Mouse (Mus musculus) gastrocnemius, postnatal 14 days (tissue): ENCODE data around the gene Ppp5c. TPM values are rescaled to one million over a fixed set of nuclear protein-coding genes. Genes with fewer than 3 reads are reported as not detected.
"Not testable (repeated sequence)": the region's sequence is repeated elsewhere in the genome, so short reads cannot be mapped to it uniquely, and the experiment has no call there.

Experiments used
- DNase-seq: peaks from one replicate; pipeline ENCODE4 v3.0.0; 2021; ENCODE audit warnings: mixed read lengths
- intact Hi-C: fragments of 180-260 bp; cut with DNase I; formaldehyde crosslinking; loops from one replicate; pipeline ENCODE4 v1.15.1; 2025; ENCODE audit warnings: low total_unique reads
- long read RNA-seq, 2 experiments: library from polyadenylated mRNA; stranded (forward); transcript quantifications; one replicate each; pipeline ENCODE4 v2.0.0; 2021
- total RNA-seq, 2 experiments: library from RNA; stranded (reverse); gene quantifications; 2 replicates each; pipeline ENCODE4 v1.2.3; 2021

The Ppp5c gene
- 10 to 100 TPM; 56.3 to 67.8 TPM for total RNA-seq
- long read RNA-seq, experiment 1, transcript Ppp5c-201 (13 exons, 2,072 nt) = major isoform, 101 of 111 reads
- long read RNA-seq, experiment 1, partial matches to known transcripts = 6 of 111 reads
- long read RNA-seq, experiment 1, other reads (novel, unspliced or antisense) = 3 of 111 reads
- long read RNA-seq, experiment 2, transcript Ppp5c-201 (13 exons, 2,072 nt) = major isoform, 87 of 98 reads
- long read RNA-seq, experiment 2, partial matches to known transcripts = 5 of 98 reads
- long read RNA-seq, experiment 2, other reads (novel, unspliced or antisense) = 6 of 98 reads

DNA sequence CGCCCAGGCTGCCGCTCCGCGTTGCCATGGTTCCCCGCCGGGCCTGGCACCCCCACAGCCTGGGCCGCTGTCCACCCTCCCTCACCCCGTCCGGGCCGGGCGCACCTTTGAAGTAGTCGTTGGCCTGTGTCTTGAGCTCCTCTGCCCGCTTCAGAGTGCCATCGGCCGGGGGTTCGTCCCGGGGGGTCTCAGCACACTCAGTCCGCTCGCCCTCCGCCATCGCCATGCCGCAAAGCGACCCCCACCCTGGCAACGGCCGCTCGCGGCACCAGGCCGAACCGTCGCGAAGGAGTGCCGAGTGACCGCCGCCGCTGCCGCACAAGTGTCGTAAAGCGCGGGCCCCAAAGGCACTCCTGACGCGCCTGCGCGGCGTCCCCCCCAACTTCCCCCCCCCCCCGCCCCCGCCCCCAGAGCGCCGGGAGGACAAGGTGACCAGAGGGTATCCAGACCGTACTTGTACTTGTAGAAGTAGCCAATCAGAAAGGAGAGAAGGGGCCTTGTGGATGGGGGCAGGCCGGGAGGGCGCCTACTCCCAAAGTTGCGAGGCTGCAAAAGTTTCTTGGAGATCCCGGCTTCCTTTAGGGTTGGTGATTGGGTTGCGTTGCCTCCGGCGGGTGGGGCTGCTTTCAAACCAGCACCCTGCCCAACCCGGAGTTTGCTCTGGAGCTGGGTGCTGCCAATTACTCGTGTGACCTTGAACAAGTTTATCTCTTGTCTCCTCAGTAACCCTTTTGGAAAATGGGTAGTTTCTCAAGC lies at the start of gene Ppp5c:
TSS of gene Ppp5c (minus strand) at position 337 of the 756 bp plus-strand sequence.
- intact Hi-C loops = no loop called here
- peak; percentile 95 for DNase-seq

DNA sequence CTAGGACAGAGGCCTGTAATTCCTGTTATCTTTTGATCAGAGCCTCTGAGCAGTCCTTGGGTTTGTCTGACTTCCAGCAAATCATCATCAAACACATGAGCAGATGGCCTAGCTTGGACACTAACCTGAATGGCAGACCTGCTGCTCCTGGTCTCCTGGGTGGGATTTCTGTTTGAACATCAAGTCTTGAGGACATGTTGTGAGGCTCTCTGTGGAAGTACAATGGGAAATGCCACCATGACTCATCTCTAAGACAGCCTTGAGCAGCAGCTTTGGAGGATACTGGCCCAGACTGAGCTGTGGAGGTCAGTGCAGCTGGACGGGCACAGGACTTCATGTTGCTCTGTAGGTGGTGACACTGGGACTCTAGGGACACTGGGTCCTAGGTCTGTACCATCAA lies 48.8 kb upstream of the Ppp5c start:
- intact Hi-C loops = no loop called here
- DNase-seq = no peak

DNA sequence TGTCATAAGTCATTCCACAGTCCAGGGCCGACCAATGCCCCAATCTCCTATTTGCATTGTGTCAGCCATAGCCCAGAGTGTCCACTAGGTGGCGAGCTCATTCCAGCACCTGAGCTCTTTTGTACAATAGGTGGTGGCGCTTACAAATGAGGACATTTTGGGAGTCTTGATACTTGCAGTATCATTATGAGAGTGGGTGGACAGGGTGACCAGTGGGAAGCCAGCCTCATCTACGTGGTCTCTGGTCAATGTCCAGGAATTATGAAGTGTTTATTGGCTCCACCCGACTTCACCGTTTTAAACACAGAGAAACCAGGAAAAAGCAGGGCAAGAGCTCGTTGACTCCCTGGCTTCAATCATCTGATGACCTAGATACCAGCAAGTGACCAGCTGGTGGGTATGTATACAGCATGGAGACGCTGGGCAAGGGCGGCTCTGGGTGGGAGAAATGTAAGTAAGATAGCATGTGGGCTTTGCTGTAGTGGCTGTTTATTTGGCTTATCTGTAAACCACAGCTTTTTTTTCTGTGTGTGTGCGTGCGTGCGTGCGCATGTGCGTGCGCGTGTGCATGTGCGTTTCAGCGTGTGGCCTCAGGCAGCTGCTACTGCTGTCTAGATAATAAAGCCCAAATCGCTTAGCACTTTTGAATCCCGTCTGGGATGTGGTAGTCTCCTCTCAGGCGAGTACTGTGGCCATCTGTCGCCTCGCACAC lies 46.3 kb upstream of the Ppp5c start, which contains the start of gene Psg16:
TSS of gene Psg16 (plus strand) at position 137 of the 712 bp plus-strand sequence.
- intact Hi-C loops = no loop called here
- no peak for DNase-seq

DNA sequence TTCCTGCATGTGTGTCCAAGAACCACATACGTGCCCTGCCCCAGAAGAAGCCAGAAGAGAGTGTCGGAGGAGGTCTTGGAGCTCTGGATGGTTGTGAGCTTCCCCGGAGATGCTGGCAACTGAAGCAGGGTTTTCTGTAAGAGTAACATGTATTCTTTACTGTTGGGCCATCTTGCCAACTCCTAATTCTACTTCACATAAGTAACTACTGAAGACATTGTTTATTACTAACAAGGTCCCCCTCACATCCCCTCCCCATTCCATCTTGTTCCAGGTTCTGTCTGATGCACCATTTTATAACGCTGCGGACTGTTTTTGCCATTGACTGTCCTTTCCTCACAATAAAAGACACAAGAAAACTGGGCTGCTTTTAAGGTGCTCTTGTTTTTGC lies 45.8 kb upstream of the Ppp5c start:
- intact Hi-C loops = no loop called here
- DNase-seq = no peak

DNA sequence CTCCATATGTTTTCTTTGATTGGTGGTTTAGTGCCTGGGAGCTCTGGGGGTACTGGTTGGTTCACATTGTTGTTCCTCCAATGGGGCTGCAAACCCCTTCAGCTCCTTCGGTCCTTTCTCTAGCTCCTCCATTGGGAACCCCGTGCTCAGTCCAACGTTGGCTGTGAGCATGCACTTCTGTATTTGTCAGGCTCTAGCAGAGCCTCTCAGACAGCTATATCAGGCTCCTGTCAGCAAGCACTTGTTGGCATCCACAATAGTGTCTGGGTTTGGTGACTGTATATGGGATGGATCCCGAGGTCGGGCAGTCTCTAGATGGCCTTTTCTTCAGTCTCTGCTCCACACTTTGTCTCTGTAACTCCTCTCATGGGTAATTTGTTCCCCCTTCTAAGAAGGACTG lies 39.9 kb upstream of the Ppp5c start:
- not testable (repeated sequence) for DNase-seq
- intact Hi-C loops = loop anchor here (2.0 to 5.0 kb wide), 2 partner anchors 60 to 117 kb away; no protein-coding TSS in a partner anchor

DNA sequence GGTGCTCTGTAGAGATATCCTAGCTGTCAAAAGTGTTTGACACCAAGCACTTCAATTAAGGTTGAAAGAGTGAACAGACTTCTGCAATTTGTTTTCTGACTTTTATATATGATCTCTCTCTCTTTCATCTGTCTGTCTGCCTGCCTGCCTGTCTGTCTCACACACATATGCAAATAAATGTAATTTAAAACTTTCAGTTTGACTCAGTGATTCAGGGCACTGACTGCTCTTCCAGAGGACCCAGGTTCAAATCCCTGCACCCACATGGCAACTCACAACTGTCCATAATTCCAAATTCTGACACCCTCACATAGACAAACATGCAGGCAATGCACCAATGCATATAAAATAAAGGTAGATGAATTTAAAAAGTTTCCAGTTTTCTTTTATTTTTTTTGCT lies 39.3 kb upstream of the Ppp5c start:
- no peak for DNase-seq
- intact Hi-C loops = loop anchor here (2.0 to 5.0 kb wide), 2 partner anchors 60 to 116 kb away; no protein-coding TSS in a partner anchor

DNA sequence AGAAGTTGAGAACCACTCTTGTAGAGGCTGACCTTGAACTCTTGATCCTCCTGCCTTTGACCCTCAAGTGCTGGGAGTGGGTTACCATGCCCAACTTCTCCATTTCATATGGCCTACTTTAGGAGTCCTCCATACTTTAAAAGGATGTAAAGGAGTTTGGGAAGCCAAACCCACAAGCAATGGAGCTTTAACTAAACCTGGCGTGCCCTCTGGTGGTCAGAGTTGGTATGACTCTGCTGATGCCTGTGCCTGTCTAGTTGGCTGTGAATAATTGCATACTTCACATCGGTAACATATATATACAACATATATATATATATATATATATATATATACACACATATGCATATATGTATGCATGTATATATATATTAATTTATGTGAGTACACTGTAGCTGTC lies 38.7 kb upstream of the Ppp5c start:
- DNase-seq = peak; percentile 71
- intact Hi-C loops = loop anchor here (2.0 to 5.0 kb wide), 2 partner anchors 59 to 116 kb away; no protein-coding TSS in a partner anchor

DNA sequence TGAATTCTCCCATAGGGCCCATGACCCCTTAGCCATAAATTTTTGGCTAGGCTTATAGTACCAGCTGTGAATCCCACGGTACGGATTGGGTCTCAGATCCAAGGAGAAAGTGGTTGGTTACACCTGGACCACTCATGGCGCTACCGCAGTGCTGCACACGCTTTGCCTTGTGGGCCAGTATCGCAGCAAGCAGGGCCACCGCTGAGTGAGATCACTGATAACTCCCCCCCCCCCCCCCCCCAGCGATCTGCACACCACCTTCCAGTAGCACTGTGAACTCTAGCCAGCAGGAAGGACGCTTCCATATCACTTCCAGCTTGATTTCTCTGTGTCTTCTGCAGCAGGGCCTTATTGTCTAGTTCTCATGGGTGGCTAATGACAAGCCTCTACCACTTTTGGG lies 37.9 kb upstream of the Ppp5c start:
- intact Hi-C loops = loop anchor here (2.0 to 5.0 kb wide), 3 partner anchors 58 to 133 kb away; no protein-coding TSS in a partner anchor

DNA sequence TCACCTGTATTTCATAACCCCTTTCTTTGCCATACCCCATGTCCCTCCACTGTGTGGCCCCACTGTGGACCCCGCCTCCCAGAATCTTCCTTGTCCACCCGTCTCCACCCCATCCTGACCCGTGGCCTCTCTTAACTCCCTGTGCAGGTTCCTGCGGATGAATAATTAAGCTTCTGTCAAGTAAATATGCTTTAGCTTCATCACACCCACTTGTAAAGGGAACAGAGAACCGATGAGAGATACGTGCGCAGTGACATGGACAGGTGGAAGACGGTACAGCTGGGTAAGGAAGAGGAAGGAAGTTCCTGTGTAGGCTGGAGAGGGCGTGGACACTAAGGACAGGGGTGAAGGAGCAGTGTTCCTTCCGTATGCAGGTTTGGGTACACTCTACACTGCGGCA lies 35.1 kb upstream of the Ppp5c start:
- DNase-seq = no peak
- intact Hi-C loops = no loop called here

More for the DNA sequence above, 37.9 kb upstream of the Ppp5c start:
- DNase-seq = no peak

DNA sequence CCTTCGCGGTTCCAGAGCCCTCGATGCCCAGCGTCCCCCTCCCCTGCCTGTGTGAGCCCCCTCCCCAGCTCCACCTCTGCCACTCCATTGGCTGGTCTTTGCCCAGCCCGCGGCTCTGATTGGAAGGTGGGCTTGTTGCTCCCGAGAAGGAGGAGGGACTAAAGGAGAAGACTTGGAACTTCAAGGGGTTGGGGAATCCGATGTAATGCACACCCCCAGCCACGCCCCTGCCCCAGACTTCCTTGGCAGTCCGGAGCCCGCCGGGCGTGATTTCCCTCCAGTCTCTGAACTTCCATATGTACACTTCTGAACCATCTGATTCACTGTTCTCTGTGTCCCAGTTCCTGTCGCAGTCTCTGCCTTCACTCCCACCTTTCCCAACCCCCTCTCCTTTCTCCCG lies 34.7 kb upstream of the Ppp5c start, which contains the start of gene Hif3a:
TSS of gene Hif3a (minus strand) at position 39 of the 400 bp plus-strand sequence.
- DNase-seq = peak; percentile 35
- intact Hi-C loops = no loop called here

DNA sequence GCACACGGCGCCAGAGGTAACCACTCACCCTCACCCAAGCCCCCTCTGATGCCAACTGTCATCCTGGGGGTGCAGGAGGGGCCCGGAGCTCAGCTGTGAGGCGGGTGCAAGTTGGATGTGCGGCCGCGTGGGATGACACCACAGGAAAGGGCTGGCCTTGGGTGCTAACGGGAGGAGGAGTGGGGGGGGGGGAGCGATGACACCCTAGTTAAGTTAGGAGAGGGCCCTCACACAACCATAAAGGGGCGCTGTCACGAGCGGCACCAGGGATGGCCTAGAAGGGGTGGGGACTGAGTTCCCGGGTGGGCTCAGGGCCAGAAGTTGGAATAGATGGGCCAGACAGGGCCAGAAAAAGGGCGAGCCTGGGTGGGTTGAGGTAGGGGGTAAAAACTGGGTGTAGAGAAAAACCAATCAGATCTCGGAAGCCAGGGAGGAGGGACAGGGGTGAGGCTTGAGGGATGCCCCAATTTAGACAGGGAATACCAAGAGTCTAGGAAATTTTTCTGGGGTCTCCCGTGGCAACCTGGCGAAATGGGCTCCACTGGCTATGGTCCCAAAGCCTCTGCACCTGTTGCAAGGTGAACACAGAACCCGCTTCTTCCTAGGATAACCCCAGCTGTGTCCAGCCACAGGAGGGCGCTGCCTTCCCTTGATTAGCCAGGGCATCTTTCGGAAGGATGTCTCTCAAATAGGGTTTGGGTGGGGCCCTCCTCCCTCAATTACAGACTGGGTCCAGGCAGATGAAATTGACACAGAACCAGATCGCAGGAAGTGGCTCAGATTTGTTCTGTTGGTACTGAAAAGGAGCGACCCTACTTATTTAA lies 33.3 kb upstream of the Ppp5c start:
- peak; percentile 41 for DNase-seq
- intact Hi-C loops = no loop called here

DNA sequence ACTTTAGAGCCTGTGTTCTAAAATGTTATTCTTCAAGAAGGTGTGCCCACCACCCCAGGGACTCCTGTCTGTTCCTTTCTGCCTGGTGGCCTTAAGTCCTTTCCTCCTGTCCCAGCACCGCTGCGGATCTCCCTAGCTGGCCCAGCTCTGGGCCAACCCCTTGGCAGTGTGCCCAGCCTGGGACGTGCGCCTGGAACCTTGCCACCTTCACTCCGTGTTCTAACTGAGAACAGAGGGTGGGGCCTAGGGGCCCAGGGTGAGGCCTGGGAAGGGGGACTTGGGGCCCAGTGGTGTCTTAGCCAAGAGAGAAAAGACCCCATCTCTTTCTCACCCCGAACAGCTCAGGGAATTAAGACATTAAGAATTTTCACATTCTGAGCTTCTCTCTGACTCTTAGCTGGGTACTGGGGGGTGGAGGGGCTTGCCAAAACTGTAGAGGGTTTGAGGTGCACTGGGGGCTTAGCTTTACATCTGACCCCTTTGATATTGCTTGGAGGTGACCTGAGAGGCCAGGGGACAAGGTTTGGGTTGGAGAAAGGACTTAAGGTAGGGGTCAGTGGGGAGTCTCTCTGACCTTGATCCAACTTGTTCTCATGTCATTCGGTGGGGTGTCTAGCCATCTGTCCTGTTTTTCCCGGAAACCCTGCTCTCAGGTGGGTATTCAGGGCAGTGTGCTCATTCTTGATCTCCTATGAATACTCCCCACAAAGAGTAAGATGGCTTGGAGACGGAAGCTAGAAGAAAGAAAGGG lies 32.5 kb upstream of the Ppp5c start:
- peak; percentile 92 for DNase-seq
- intact Hi-C loops = no loop called here

DNA sequence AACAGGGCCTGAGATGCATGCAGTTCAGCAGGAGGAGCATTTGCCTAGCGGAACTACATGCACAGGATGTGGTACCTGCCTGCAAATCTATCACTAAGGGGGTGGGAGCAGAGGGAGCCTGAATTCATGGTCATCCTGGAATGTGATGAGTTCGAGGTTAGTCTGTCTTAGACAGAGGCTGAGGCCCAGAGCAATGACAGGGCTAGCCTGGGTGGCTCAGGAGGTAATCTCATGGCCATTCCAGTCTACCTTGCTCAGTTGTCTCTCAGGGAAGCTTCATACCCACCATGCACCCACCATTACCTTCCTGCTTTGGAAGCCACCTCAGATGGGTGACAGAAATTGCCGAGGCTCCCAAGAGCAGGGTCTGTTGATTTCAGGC lies 31.7 kb upstream of the Ppp5c start:
- no peak for DNase-seq
- intact Hi-C loops = no loop called here

DNA sequence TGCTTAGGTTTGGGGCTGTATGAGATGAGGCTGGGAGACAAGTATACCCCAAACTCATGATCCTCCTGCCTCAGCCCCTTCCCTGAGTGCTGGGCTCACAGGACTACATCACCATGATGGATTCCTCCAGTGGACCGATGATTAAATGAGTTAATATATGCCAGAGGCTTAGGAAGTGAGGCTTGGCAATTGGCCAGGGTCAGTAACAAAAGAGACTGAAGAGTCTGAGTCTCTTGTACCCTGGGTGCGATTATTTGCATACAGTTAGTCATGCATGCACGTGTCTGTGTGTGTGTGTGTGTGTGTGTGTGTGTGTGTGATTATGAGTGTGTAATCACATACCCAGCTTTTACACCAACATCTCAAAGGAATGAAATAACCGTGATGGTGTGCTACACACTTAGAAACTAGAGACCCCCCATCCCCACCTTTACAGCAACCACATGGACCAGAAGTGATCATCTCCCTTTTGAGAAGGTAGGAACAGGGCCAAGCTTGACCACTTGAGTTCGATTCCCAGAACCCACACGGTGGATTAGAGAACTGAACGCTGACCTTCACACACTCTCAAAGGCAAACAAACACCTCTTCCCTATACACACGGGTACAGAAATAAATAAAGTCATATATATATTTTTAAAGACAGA lies 31.2 kb upstream of the Ppp5c start:
- intact Hi-C loops = no loop called here
- no peak for DNase-seq

DNA sequence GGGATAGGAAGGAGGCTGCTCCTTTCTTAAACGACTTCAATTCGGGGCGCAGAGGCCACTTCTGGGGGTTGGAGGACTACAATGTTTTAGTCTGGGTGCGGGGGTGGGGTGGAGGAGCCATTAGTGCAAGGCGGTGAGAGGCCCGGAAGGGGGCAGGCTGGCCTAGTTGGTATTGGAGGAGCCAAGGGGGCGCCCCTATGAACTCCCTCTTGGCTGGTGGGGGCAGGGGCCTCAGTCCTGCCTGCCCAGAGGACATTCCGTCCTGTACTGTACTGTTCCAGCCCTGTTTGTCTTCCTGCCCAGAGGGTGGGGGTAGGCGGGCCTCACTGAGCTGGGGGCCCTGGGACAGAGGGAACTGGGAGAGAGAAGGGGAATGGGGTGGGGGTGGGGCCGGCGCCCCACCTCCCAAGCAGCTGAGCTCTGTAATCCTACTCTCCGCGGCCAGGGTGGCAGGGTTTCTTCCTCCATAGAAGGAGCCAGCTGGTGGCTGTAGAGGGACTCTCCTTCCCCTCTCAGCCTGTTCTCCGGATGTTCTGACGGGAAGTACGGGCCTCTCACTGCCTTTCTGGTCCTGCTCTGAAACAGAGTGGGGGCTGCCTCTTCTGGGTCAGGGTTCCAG lies 30.5 kb upstream of the Ppp5c start:
- intact Hi-C loops = no loop called here
- peak; percentile 86 for DNase-seq

DNA sequence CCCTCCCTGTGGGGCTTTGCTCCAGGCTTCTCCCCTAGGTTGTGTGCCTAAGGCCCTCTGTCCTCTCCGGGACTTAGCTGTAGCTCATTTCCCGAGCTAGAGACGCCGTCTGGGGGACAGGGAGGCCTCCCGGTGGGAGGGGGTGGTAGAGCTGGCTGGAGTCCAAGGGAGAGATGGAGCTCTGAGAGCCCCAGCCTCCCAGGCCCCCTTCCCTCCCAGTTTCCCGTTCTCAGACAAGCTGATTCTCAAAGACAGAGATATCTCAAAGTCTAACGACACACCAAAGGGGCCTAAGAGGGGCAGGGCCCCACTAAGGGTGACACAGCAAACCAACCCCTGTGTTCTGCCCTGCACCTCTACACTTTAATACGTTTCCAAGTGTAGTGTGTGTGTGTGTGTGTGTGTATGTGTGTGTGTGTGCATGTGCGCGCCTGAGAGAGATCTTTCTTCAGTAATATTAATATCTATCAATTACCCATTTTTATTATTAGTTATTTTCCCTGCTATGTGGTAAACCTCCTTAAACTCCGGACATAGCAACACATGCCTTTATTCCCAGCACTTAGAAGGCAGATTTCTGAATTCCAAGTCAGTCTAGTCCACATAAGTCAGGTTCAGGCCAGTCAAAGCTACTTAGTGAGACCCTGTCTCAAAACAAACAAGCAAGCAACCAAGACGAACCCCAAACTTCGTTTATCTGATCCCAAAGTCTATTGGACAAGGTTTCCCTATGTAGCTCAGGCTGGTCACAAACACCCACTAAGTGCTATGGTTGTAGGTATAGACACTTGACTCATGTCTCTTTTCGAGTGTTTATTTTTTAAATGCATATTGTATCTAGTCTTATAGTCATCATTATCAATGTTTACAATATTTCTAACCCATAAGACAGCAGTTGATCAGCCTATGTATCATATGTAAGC lies 29.1 kb upstream of the Ppp5c start:
- peak; percentile 31 for DNase-seq
- intact Hi-C loops = no loop called here
